Mouse (Mus musculus) midbrain, embryonic 15.5 days (tissue): ENCODE data around the gene Prrc2a. TPM values are rescaled to one million over a fixed set of nuclear protein-coding genes. Genes with fewer than 3 reads are reported as not detected.

Experiments
- ATAC-seq: fragments of 200-750 bp; cut with Nextera tagmentation; replicated peaks from 2 replicates; pipeline ENCODE4 v1.8.0; 2017; ENCODE audit warnings: moderate TSS enrichment
- H3K27ac ChIP-seq: fragments of 300-500 bp; sonication (generic); 2 replicates; pipeline ENCODE4 v1.5.1; 2015; ENCODE audit warnings: mild to moderate bottlenecking, inconsistent platforms
- H3K27me3 ChIP-seq: fragments of 300-500 bp; sonication (generic); replicated peaks from 2 replicates; pipeline ENCODE4 v1.6.1; 2015; ENCODE audit warnings: inconsistent platforms
- H3K36me3 ChIP-seq: fragments of 300-500 bp; sonication (generic); replicated peaks from 2 replicates; pipeline ENCODE4 v1.6.1; 2015; ENCODE audit warnings: inconsistent platforms
- H3K4me1 ChIP-seq: fragments of 300-500 bp; sonication (generic); 2 replicates; pipeline ENCODE4 v1.6.1; 2015; ENCODE audit warnings: inconsistent platforms
- H3K4me2 ChIP-seq: fragments of 300-500 bp; sonication (generic); 2 replicates; pipeline ENCODE4 v1.6.1; 2015; ENCODE audit warnings: inconsistent platforms, mild to moderate bottlenecking, moderate library complexity
- H3K4me3 ChIP-seq: fragments of 300-500 bp; sonication (generic); 2 replicates; pipeline ENCODE4 v1.5.1; 2015; ENCODE audit warnings: mild to moderate bottlenecking, inconsistent platforms
- H3K9ac ChIP-seq: fragments of 300-500 bp; sonication (generic); 2 replicates; pipeline ENCODE4 v1.6.1; 2015; ENCODE audit warnings: mild to moderate bottlenecking, inconsistent platforms
- H3K9me3 ChIP-seq: fragments of 300-500 bp; sonication (generic); 2 replicates; pipeline ENCODE4 v1.6.1; 2016; ENCODE audit warnings: inconsistent platforms
- WGBS: fragments of 180-500 bp; shearing (Covaris S2); methylation state at CpG from one replicate; pipeline ENCODE4 v1.1.7; 2015; ENCODE audit warnings: mixed read lengths; 5-methylcytosine and 5-hydroxymethylcytosine counted together
- polyA plus RNA-seq: library from polyadenylated mRNA; unstranded; fragments of >200 nt; fragmentation: Nextera tagmentation; extraction: Ambion mirVana; gene quantifications from 2 replicates; pipeline ENCODE4 v1.2.1, GENCODE M21; 2015

Gene Prrc2a
- polyA plus RNA-seq, 1 experiment from 2014 or later = 203 TPM

DNA sequence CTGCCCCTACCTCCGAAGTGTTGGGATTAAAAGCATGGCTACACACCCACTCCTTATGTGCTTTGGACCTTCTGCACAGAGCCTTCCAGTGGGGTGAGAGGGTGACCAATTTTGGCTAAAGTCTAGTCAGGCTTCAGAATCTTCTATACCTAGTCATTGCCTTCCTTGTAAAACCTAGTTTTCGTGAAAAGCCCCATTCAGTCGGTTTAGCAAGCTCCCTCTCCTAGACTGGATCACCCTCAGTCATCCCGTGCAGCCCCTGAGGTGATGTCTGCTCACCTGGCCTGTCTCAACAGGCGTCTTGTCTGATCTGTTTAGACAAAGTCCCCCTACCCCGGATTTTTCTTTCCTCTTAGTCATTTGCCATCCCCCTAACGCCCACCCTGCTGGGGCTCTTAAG is 33.3 kb upstream of the Prrc2a start:
- no peak overlapping the region for H3K27ac ChIP-seq
- no peak overlapping the region for H3K9ac ChIP-seq
- H3K27me3 ChIP-seq = peaks cover 36% of the 10 kb centered on the region
- no peaks in the 10 kb centered on the region for H3K36me3 ChIP-seq
- ATAC-seq = no peak
- H3K4me2 ChIP-seq = no peak overlapping the region
- H3K9me3 ChIP-seq = no peaks in the 10 kb centered on the region
- whole genome bisulfite sequencing = 69% methylated on average over 7 of the region's 7 CpGs
- peaks cover 11% of the 10 kb centered on the region for H3K4me1 ChIP-seq
- H3K4me3 ChIP-seq = no peak overlapping the region

- no peaks in the 10 kb centered on the region for H3K9me3 ChIP-seq
- H3K4me2 ChIP-seq = no peak overlapping the region
- H3K36me3 ChIP-seq = no peaks in the 10 kb centered on the region
- H3K4me3 ChIP-seq = no peak overlapping the region
- WGBS = 42% methylated on average over 6 of the region's 6 CpGs
- no peak overlapping the region for H3K9ac ChIP-seq
- H3K27me3 ChIP-seq = peaks cover 36% of the 10 kb centered on the region
- H3K27ac ChIP-seq = no peak overlapping the region
- ATAC-seq = no peak
- peaks cover 11% of the 10 kb centered on the region for H3K4me1 ChIP-seq
Observed at GRCm38 (mm10) chr17:35197126-35197525, 32.4 kb upstream of the Prrc2a start.

- no peaks in the 10 kb centered on the region for H3K9me3 ChIP-seq
- WGBS = 41% methylated on average over 9 of the region's 9 CpGs
- peaks cover 11% of the 10 kb centered on the region for H3K4me1 ChIP-seq
- ATAC-seq = no peak
- H3K27ac ChIP-seq = no peak overlapping the region
- no peaks in the 10 kb centered on the region for H3K36me3 ChIP-seq
- H3K27me3 ChIP-seq = peaks cover 36% of the 10 kb centered on the region
- H3K4me2 ChIP-seq = peak overlapping the region; percentile 68
- no peak overlapping the region for H3K9ac ChIP-seq
- H3K4me3 ChIP-seq = peak overlapping the region; percentile 39
Observed at GRCm38 (mm10) chr17:35196321-35196641, 31.6 kb upstream of the Prrc2a start.

- H3K9ac ChIP-seq = peak overlapping the region; percentile 31
- H3K9me3 ChIP-seq = no peaks in the 10 kb centered on the region
- WGBS = 2% methylated on average over 66 of the region's 66 CpGs
- H3K4me1 ChIP-seq = peaks cover 11% of the 10 kb centered on the region
- peaks cover 36% of the 10 kb centered on the region for H3K27me3 ChIP-seq
- H3K4me2 ChIP-seq = peak overlapping the region; percentile 68
- H3K27ac ChIP-seq = no peak overlapping the region
- ATAC-seq = peak; percentile 79
- H3K4me3 ChIP-seq = peak overlapping the region; percentile 39
- no peaks in the 10 kb centered on the region for H3K36me3 ChIP-seq
Observed at GRCm38 (mm10) chr17:35195631-35196320, 31.1 kb upstream of the Prrc2a start.

GRCm38 (mm10) chr17:35194844-35195630 is 30.3 kb upstream of the Prrc2a start:
- H3K27me3 ChIP-seq = peaks cover 32% of the 10 kb centered on the region
- 42% methylated on average over 19 of the region's 19 CpGs for WGBS
- no peak overlapping the region for H3K27ac ChIP-seq
- H3K9me3 ChIP-seq = no peaks in the 10 kb centered on the region
- no peak for ATAC-seq
- peaks cover 11% of the 10 kb centered on the region for H3K4me1 ChIP-seq
- peak overlapping the region; percentile 39 for H3K4me3 ChIP-seq
- 0 out of 2 replicates have a peak overlapping the region, but pooled peaks have one; percentile 31 for H3K9ac ChIP-seq
- no peaks in the 10 kb centered on the region for H3K36me3 ChIP-seq
- peak overlapping the region; percentile 68 for H3K4me2 ChIP-seq

DNA sequence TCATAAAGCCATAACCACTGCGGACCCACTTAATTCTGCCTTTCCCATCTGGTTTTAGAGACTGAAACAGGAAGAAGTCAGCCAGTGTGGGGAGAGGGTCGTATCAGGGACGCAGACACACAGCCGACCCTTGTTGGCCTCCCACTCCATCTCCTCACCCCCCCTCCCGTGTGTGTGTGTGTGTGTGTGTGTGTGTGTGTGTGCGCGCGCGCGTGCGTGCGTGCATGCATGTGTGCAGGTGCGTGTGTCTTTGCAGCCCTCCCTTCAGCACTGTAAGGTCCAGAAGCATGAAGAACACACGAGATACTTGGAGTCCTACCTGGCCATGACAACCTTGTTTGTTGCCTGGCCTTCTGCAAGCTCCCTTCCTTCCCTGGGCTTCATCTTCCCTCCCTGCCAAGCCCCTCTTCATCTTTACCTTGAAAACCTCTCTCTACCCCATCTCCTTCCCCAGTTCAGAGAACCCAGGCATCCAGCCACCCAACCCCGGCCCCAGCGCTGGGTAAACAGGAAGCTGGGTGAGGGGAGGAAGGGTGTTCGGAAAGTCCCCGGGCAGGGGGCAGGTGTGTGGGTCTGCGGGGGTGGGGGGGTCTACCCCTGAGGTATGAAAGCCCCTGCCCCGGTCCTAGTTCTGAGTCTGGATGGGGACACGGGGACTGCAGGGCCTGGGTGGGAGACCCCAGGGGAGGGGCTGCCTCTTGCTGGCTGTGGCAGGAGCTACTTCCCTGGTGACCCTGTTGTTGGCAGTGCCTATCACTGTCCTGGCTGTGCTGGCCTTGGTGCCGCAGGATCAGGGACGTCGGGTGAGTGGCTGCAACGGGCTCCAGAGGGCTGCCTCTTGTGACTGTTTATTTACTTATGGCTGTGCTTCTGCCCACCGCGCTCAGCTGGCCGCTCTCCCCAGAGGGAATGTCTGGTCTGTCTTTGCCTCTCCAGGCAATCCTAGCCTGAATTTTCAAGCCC is 29.5 kb upstream of the Prrc2a start, which contains the start of gene Ltb:
Gene Ltb, plus strand, starts transcription at position 559 of the 963 bp plus-strand sequence.
- H3K9me3 ChIP-seq = no peaks in the 10 kb centered on the region
- WGBS = 76% methylated on average over 28 of the region's 28 CpGs
- no peak within 1 kb of the TSS for H3K9ac ChIP-seq
- ATAC-seq = no peak
- peak within 1 kb of the TSS; percentile 39; the same call in 1 of the 2 replicates for H3K4me3 ChIP-seq
- peaks cover 11% of the 10 kb centered on the region for H3K4me1 ChIP-seq
- H3K27ac ChIP-seq = no peak within 1 kb of the TSS
- H3K27me3 ChIP-seq = peaks cover 32% of the 10 kb centered on the region
- H3K4me2 ChIP-seq = no peak within 1 kb of the TSS
- H3K36me3 ChIP-seq = no peaks in the 10 kb centered on the region

DNA sequence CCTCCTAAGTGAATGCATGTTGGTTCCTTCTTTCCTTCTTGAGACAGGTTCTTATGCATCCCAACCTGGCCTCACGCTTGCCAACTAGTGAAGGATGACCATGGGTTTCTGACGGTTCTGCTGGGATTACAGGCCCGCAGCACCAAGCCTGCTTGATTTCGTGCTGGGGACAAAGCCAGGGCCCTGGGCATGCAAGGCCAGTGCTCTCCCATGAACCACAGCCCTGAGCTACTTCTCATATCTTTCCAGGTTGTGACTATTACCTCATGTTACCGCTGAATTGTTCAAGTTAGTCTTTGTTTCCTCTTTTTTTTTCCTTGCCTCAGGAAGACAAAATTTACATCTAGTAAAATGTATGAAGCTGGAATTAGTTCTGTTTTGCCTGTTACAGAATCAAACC is 28.2 kb upstream of the Prrc2a start:
- Histone ChIP-seq H3K27me3 (peaks cover 32% of the 10 kb centered on the region), H3K9me3 (no peaks in the 10 kb centered on the region), H3K36me3 (no peaks in the 10 kb centered on the region)

DNA sequence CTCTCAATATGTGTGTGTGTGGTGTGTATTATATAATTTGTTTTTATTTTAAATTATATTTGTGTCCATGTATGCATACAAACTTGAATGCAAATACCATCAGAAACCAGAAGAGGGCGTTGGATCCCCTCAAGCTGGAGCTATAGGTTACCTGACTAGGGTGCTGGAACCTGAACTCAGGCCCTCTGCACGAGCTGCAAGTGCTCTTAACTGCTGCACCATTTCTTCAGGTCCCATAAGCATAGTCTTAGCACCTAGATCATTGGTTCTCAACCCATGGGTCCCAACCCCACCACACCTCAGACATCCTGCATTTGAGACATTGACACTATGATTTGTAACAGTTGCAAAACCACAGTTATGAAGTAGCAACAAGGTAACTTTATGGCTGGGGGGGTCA is 27.0 kb upstream of the Prrc2a start:
- no peak overlapping the region for H3K9ac ChIP-seq
- H3K4me3 ChIP-seq = no peak overlapping the region
- peaks cover 27% of the 10 kb centered on the region for H3K27me3 ChIP-seq
- no peak overlapping the region for H3K4me2 ChIP-seq
- no peak overlapping the region for H3K27ac ChIP-seq
- peaks cover 12% of the 10 kb centered on the region for H3K4me1 ChIP-seq
- no peaks in the 10 kb centered on the region for H3K9me3 ChIP-seq
- no peak for ATAC-seq
- WGBS = 57% methylated on average over 2 of the region's 2 CpGs
- H3K36me3 ChIP-seq = no peaks in the 10 kb centered on the region

More for the DNA sequence above, 28.2 kb upstream of the Prrc2a start:
- Histone ChIP-seq H3K9ac (no peak overlapping the region), H3K27ac (no peak overlapping the region), H3K4me3 (no peak overlapping the region), H3K4me1 (peaks cover 11% of the 10 kb centered on the region), H3K4me2 (no peak overlapping the region)
- ATAC-seq = no peak
- 84% methylated on average over 5 of the region's 5 CpGs for WGBS

DNA sequence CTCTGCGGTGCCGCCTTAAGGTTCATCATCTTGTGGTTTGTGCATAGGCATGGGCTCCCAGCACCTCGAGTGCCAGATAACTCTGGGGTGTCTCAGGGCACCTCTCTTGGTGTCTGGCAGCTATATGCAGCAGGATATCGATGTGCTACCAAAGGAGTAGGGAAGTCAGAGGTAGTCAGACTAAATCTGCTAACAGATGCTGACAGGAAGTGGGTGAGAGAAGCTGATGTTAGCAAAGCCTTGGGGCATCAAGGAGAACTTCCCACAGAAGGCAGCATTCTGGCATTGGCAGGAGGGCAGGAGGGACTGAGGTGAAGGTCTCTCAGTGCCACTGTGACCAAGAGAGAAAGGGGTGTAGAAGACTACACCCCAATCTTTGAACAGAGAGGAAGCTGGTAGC is 25.4 kb upstream of the Prrc2a start:
- Histone ChIP-seq H3K9ac (no peak overlapping the region), H3K27ac (no peak overlapping the region), H3K27me3 (peaks cover 10% of the 10 kb centered on the region), H3K4me1 (peaks cover 11% of the 10 kb centered on the region; the same call in 1 of the 2 replicates), H3K4me3 (no peak overlapping the region), H3K36me3 (no peaks in the 10 kb centered on the region), H3K4me2 (no peak overlapping the region), H3K9me3 (no peaks in the 10 kb centered on the region)
- 72% methylated on average over 4 of the region's 4 CpGs for WGBS
- no peak for ATAC-seq

- Histone ChIP-seq H3K36me3 (no peaks in the 10 kb centered on the region), H3K4me3 (no peak overlapping the region), H3K27me3 (peaks cover 1% of the 10 kb centered on the region; the same call in 1 of the 2 replicates), H3K4me2 (no peak overlapping the region), H3K9ac (no peak overlapping the region), H3K4me1 (peaks cover 11% of the 10 kb centered on the region; the same call in 1 of the 2 replicates), H3K9me3 (no peaks in the 10 kb centered on the region), H3K27ac (no peak overlapping the region)
- ATAC-seq = no peak
- WGBS = 75% methylated on average over 1 of the region's 1 CpGs
Observed at GRCm38 (mm10) chr17:35189186-35189585, 24.5 kb upstream of the Prrc2a start.

DNA sequence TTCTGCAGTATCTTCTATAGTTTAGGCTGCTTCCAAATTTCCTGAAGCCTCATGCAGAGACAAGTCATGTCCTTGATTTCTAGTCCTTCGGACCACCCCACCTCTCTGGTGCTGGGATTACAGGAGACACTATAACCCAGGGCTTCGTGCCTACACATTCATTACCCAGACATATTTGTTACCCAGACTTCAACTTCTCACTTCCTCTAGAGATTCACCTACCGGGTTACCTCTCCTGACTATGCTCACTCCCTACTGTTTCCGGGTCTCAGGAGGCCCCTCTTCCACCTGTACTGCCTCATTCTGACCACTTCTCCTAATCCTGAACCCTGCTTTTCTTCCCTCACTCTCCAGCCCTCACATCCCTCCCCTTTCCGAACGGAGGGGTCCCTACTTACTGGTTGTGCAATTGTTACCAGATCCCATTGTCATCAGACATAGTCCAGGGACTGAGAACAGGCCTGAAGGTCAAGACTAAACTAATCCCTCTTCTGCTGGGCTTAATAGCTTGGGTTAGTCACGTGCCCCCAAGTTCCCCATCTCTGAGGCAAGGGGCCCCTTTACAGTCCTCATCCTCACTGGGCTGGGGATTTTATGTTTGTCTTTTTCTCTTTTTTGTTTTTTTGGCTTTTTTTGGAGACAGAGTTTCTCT is 23.4 kb upstream of the Prrc2a start, which contains the start of gene Lst1:
Gene Lst1, minus strand, starts transcription at position 481 of the 652 bp plus-strand sequence.
- H3K36me3 ChIP-seq = no peaks in the 10 kb centered on the region
- H3K27me3 ChIP-seq = no peaks in the 10 kb centered on the region; the same call in 1 of the 2 replicates
- WGBS = 70% methylated on average over 7 of the region's 7 CpGs
- no peak within 1 kb of the TSS for H3K4me2 ChIP-seq
- no peaks in the 10 kb centered on the region for H3K9me3 ChIP-seq
- H3K4me1 ChIP-seq = peaks cover 11% of the 10 kb centered on the region; the same call in 1 of the 2 replicates
- no peak within 1 kb of the TSS for H3K4me3 ChIP-seq
- ATAC-seq = no peak
- no peak within 1 kb of the TSS for H3K27ac ChIP-seq
- no peak within 1 kb of the TSS for H3K9ac ChIP-seq
